Mouse (Mus musculus) midbrain, embryonic 11.5 days (tissue): ENCODE measurements around the gene Fam20c. TPM values are rescaled to one million over a fixed set of nuclear protein-coding genes. Genes with fewer than 3 reads are reported as not detected.

ENCODE experiments used
- ATAC-seq: fragments of 200-750 bp; cut with Nextera tagmentation; 2 replicates; pipeline ENCODE4 v1.8.0; 2017; ENCODE audit warnings: moderate TSS enrichment, moderate library complexity; ENCODE audit not compliant: low FRiP score
- DNase-seq: peaks from one replicate; pipeline ENCODE4 v3.0.0; 2015; ENCODE audit warnings: low spot score; ENCODE audit errors: missing footprints
- H3K27ac ChIP-seq: fragments of 300-500 bp; sonication (generic); 2 replicates; pipeline ENCODE4 v1.5.1; 2014; ENCODE audit warnings: low read depth, low read length
- H3K27me3 ChIP-seq: fragments of 300-500 bp; sonication (generic); 2 replicates; pipeline ENCODE4 v1.6.1; 2014; ENCODE audit warnings: mild to moderate bottlenecking, low read length, moderate library complexity, mixed read lengths; ENCODE audit not compliant: control insufficient read depth, insufficient read depth
- H3K36me3 ChIP-seq: fragments of 300-500 bp; sonication (generic); 2 replicates; pipeline ENCODE4 v1.6.1; 2014; ENCODE audit warnings: mild to moderate bottlenecking, low read length, moderate library complexity, mixed read lengths; ENCODE audit not compliant: control insufficient read depth, insufficient read depth
- H3K4me1 ChIP-seq: fragments of 300-500 bp; sonication (generic); 2 replicates; pipeline ENCODE4 v1.6.1; 2014; ENCODE audit warnings: low read length; ENCODE audit not compliant: control insufficient read depth, insufficient read depth
- H3K4me2 ChIP-seq: fragments of 300-500 bp; sonication (generic); 2 replicates; pipeline ENCODE4 v1.6.1; 2014; ENCODE audit warnings: mild to moderate bottlenecking, moderate library complexity
- H3K4me3 ChIP-seq: fragments of 300-500 bp; sonication (generic); 2 replicates; pipeline ENCODE4 v1.5.1; 2014; ENCODE audit warnings: low read depth, low read length
- H3K9ac ChIP-seq: fragments of 300-500 bp; sonication (generic); 2 replicates; pipeline ENCODE4 v1.6.1; 2014; ENCODE audit warnings: low read length
- H3K9me3 ChIP-seq: fragments of 300-500 bp; sonication (generic); 2 replicates; pipeline ENCODE4 v1.6.1; 2016; ENCODE audit warnings: low read length; ENCODE audit not compliant: control insufficient read depth
- WGBS: fragments of 180-500 bp; shearing (Covaris S2); extraction: QIAGEN DNeasy Blood & Tissue Kit; methylation state at CpG from one replicate; pipeline ENCODE4 v1.1.7; 2014; 5-methylcytosine and 5-hydroxymethylcytosine counted together
- polyA plus RNA-seq: library from polyadenylated mRNA; unstranded; fragments of >200 nt; fragmentation: Nextera tagmentation; extraction: Ambion mirVana; gene quantifications from 2 replicates; pipeline ENCODE4 v1.2.1, GENCODE M21; 2014

Fam20c gene
- polyA plus RNA-seq, 1 experiment from 2014 or later, result 14.6 TPM

DNA sequence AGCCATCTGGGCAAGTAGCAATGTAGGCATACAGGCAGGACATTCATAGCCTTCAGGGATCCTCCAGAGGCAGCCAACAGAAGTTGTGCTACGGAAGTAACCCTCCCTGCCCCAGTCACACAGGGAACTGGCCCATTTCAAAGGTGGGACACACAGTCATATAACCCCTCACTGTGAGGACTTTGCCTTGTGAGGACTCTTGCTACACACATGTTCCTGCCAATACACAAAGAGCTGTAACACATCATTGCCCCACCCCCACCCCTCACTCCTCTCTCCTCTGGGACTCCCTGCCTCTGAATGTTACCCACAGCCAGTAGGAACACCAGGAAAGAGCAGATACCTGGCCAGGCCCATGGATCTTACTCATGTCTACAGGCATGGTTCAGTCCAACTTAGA, 28.4 kb downstream of the Fam20c start:
- H3K4me2 ChIP-seq, result no peak overlapping the region
- no peak overlapping the region for H3K9ac ChIP-seq
- no peaks in the 10 kb centered on the region for H3K9me3 ChIP-seq
- H3K27ac ChIP-seq, result no peak overlapping the region
- DNase-seq (no peak), ATAC-seq (no peak)
- 78% methylated on average over 1 of the region's 1 CpGs for WGBS
- no peak overlapping the region for H3K4me3 ChIP-seq
- H3K36me3 ChIP-seq, result no peaks in the 10 kb centered on the region
- H3K4me1 ChIP-seq, result peaks cover 9% of the 10 kb centered on the region
- no peaks in the 10 kb centered on the region for H3K27me3 ChIP-seq

DNA sequence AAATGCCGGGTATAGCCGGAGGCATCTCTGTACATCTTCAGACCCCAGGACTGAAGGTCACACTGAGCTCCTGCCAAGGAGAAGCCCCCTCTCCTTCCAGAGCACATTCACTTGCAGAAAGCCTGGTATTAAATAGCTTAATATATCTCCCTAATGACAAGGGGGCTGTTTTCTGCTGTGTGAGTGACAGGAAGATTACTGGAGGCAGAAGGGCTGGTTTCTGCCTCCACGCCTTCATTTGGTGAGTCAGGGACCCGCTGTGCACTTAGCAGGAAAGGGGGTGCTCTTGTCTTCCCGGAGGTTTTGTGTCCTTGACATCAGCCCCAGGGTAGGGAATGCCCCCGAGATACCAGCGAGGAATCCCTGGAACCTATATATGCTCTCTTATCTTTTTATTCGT, 28.9 kb downstream of the Fam20c start:
- Histone ChIP-seq H3K9me3 (no peaks in the 10 kb centered on the region), H3K9ac (no peak overlapping the region), H3K27ac (no peak overlapping the region), H3K27me3 (no peaks in the 10 kb centered on the region), H3K36me3 (no peaks in the 10 kb centered on the region), H3K4me2 (no peak overlapping the region), H3K4me3 (no peak overlapping the region), H3K4me1 (peaks cover 9% of the 10 kb centered on the region)
- DNase-seq (no peak), ATAC-seq (no peak)
- 88% methylated on average over 8 of the region's 8 CpGs for WGBS

DNA sequence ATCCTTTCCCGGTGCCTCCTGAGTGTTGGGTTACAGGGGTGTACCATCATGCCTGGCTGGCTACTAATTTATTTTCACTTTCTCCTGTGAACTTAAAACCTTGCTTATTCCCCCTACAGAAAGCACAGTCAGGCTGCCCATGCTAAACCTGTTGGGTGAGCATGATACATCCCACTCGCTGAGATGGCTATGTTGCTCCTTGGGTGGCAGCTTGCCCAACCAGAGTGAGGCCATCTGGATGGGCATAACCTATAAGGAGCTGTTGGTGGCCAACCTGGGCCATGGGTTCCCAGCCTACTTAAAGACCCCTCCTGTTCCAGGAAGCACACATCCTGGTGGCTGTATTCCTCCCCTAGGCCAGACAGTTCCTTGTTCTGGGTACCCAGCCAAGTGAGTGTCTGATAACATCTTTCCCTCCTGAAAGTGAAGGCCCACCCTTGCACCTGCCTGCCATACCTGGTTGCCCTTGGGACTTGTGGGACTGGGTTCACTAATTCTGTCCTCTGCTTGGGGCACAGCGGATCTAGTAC, 31.7 kb downstream of the Fam20c start:
- Histone ChIP-seq H3K4me1 (no peaks in the 10 kb centered on the region), H3K9me3 (no peaks in the 10 kb centered on the region), H3K9ac (no peak overlapping the region), H3K27me3 (no peaks in the 10 kb centered on the region), H3K4me3 (no peak overlapping the region), H3K27ac (no peak overlapping the region), H3K36me3 (no peaks in the 10 kb centered on the region), H3K4me2 (no peak overlapping the region)
- ATAC-seq (no peak), DNase-seq (no peak)
- WGBS, result 90% methylated on average over 3 of the region's 3 CpGs

DNA sequence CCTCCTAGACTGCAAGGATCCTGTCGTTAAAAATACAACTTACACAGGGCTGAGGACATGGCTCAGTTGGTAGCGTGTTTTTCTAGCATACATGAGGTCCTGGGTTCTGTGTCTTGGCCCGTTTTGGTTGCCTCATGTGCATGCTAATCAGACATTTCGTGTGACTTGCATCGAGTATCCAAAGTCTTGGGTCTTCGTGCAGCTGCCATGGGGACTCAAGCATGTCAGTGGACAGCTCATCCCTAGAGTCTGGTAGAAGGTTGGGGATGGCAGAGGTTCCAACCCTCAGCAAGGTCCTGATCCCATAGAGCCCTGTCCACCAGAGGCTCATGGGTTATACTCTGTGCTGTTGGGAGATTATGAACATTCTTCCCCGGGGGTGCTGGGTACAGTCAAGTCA, 33.3 kb downstream of the Fam20c start:
- ATAC-seq (no peak), DNase-seq (no peak)
- Histone ChIP-seq H3K4me3 (no peak overlapping the region), H3K27me3 (no peaks in the 10 kb centered on the region), H3K27ac (no peak overlapping the region), H3K4me1 (no peaks in the 10 kb centered on the region), H3K9ac (no peak overlapping the region), H3K36me3 (no peaks in the 10 kb centered on the region), H3K4me2 (no peak overlapping the region), H3K9me3 (no peaks in the 10 kb centered on the region)
- 88% methylated on average over 7 of the region's 7 CpGs for WGBS

DNA sequence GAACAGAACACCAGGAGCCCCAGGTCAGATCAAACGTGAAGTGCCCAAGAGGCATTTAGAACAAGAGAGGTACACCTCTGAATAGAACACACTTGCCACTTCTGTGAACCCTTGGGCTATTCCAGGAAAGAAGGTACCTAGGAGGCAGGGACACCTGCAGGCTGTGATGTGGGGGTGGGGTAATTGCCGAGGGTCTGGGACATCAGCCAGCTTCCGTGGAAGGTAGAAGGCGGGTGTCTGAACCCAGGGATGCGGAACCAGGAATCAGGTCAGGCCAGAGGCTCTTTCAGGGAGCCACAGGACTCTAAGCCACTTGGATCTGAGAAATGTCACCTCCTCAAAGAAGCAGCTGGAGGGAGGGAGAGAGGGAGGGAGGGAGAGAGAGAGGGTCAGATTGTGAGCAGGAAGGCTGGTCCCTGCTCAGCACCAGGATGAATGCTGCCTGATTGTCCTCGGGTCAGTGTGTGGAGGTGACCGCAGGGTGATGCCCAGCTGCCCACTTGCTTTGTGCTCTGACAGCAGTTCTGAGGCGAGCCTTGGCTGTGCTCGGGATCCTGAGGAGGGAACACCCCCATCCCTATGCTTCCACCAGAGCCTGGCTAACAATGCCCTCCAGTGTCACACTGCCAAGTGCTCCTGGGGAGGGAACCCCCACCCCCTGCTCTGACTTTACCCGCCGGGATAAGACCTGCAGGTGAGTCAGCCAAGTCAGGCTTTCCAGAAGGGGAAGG, 34.3 kb downstream of the Fam20c start:
- no peak overlapping the region for H3K4me2 ChIP-seq
- no peaks in the 10 kb centered on the region for H3K9me3 ChIP-seq
- no peaks in the 10 kb centered on the region for H3K36me3 ChIP-seq
- no peaks in the 10 kb centered on the region for H3K4me1 ChIP-seq
- no peak overlapping the region for H3K27ac ChIP-seq
- no peak for DNase-seq
- H3K9ac ChIP-seq, result no peak overlapping the region
- H3K4me3 ChIP-seq, result no peak overlapping the region
- no peaks in the 10 kb centered on the region for H3K27me3 ChIP-seq
- 56% methylated on average over 11 of the region's 11 CpGs for WGBS
- no peak for ATAC-seq

DNA sequence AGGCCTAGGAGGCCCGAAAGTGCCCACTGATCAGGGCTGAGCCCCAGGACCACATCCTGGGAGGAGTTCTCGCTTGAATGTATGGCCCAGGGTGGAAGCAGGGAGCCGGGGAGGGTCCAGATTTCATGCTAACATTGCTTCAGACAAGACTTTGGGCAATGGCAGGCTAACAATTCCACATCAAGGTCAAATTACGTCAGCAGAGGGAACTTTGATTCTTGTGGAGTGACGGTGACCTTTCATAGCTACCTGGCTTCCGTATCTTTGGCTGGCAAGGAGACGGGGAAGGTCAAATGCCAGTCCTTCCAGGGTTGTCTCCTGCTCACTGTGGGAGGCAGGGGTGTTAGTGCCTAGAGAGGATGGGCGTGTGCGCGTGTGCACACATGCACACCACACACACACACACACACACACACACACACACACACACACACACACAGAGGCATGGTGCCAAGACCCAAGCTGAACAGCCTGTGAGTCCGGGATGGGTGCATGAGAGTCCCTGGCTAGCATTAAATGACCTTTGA, 36.7 kb downstream of the Fam20c start:
- Histone ChIP-seq H3K27ac (no peak overlapping the region), H3K4me1 (no peaks in the 10 kb centered on the region), H3K9ac (no peak overlapping the region), H3K36me3 (no peaks in the 10 kb centered on the region), H3K4me3 (no peak overlapping the region), H3K4me2 (no peak overlapping the region), H3K9me3 (no peaks in the 10 kb centered on the region), H3K27me3 (no peaks in the 10 kb centered on the region)
- ATAC-seq (no peak), DNase-seq (no peak)
- 86% methylated on average over 11 of the region's 11 CpGs for WGBS

DNA sequence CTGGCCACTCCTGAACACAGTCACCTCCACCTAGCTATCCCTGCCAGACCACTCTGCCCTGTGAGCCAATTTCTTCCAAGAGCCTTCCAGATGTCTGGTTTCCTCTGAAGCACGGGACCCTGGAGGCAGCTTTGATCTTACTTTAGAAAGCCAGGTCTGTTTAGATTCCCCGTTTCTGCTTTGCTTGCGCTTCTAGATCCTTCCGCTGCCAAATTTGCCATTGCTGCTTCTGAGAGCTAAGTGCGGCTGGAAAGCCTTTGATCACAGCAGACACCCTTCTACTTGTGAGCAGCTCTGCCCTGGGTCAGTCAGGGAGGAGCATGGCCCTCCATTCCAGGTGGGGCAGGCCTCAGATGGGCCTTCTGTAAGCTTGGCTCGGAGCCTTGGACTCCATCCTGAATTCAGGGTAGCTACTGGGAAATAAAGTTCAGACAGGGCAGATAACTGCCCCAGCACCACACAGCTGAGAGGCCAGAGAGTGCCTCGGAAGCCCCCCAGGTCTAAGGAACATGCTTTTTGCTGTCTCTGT, 47.3 kb downstream of the Fam20c start:
- Histone ChIP-seq H3K4me1 (no peaks in the 10 kb centered on the region), H3K9me3 (no peaks in the 10 kb centered on the region), H3K27me3 (no peaks in the 10 kb centered on the region), H3K9ac (no peak overlapping the region), H3K27ac (no peak overlapping the region), H3K4me2 (no peak overlapping the region), H3K36me3 (no peaks in the 10 kb centered on the region), H3K4me3 (no peak overlapping the region)
- DNase-seq, result no peak
- WGBS, result 84% methylated on average over 7 of the region's 7 CpGs
- ATAC-seq, result no peak

DNA sequence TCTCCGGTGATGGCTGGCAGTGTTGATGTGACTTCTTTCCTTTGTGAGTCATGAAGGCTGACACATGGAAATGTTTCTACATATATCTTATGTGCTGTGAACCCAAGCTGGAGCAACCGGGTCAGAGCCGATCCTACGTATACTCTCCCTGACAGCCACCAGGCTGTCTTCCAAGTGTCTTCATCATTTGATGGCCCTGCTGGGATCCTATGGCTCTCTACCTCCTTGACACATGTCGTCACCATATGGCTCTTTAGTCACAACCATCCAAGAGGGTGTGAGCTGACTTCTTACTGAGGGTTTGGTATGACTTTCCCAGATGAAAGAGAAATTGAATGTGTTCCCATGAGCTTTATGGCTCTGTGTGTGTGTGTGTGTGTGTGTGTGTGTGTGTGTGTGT, 50.0 kb downstream of the Fam20c start:
- Histone ChIP-seq H3K4me2 (no peak overlapping the region), H3K27me3 (no peaks in the 10 kb centered on the region), H3K36me3 (no peaks in the 10 kb centered on the region), H3K27ac (no peak overlapping the region), H3K4me3 (no peak overlapping the region), H3K9me3 (no peaks in the 10 kb centered on the region), H3K4me1 (no peaks in the 10 kb centered on the region), H3K9ac (no peak overlapping the region)
- DNase-seq, result no peak
- WGBS, result 93% methylated on average over 5 of the region's 5 CpGs
- ATAC-seq, result no peak

DNA sequence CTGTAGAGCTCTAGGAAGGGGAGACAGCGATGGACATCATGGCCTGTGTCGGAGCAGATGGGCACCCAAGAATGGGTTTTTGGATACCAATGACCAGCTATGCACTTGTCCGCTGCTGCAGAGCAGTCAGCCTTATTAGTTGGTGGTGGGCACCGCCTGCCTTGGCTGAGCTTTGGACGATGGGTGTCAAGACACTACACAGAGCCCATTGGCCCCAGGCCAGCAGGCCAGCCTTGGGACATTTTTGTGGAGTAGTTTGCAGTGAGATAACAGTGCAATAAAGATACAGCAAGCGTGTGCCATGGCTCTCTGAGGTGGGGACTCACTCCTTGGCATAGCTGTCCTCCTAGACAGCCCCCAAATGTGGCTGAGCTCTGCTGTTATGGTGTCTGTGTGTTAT, 55.5 kb downstream of the Fam20c start:
- Histone ChIP-seq H3K9ac (no peak overlapping the region), H3K36me3 (no peaks in the 10 kb centered on the region; the same call in 1 of the 2 replicates), H3K4me3 (no peak overlapping the region), H3K27me3 (no peaks in the 10 kb centered on the region), H3K9me3 (no peaks in the 10 kb centered on the region), H3K4me1 (no peaks in the 10 kb centered on the region), H3K4me2 (no peak overlapping the region), H3K27ac (no peak overlapping the region)
- no peak for DNase-seq
- WGBS, result 92% methylated on average over 6 of the region's 6 CpGs
- ATAC-seq, result no peak
